Mouse (Mus musculus): ENCODE results near the gene Spata5. TPM values are rescaled to one million over a fixed set of nuclear protein-coding genes. Genes with fewer than 3 reads are reported as not detected.

The Spata5 gene
- total and polyA plus RNA-seq, 3 experiments, result 33.5 to 67.6 TPM; not detected in 1

- TF ChIP-seq MAFK (IDR thresholded peaks at IDR 0.05; ENCODE audit: borderline replicate concordance, low read depth, low read length), result no peak
- no peak for TF ChIP-seq MYB (IDR thresholded peaks at IDR 0.05; ENCODE audit: low read depth, low read length)
- peak; percentile 78 for TF ChIP-seq SIN3A (IDR thresholded peaks at IDR 0.05; ENCODE audit: low read length)
- TF ChIP-seq GATA1 (IDR thresholded peaks at IDR 0.05; ENCODE audit: low read depth, low read length), result peak; percentile 70
- no peak for TF ChIP-seq ETS1 (IDR thresholded peaks at IDR 0.05; ENCODE audit: low read depth, low read length)
- no peak for TF ChIP-seq JUND (IDR thresholded peaks at IDR 0.05; ENCODE audit: low read depth, low read length)
- no peak for TF ChIP-seq MYC (IDR thresholded peaks at IDR 0.05; ENCODE audit: low read depth, low read length)
- TF ChIP-seq TBP (IDR thresholded peaks at IDR 0.05; ENCODE audit: low read depth, low read length), result no peak
- TF ChIP-seq E2F4 (IDR thresholded peaks at IDR 0.05; ENCODE audit: borderline replicate concordance, low read depth, low read length), result 0 out of 2 replicates have a peak, but pooled peaks have one; percentile 35
- TF ChIP-seq MXI1 (IDR thresholded peaks at IDR 0.05; ENCODE audit: low read depth, low read length), result no peak
- no peak for TF ChIP-seq MAZ (IDR thresholded peaks at IDR 0.05; ENCODE audit: low read depth, low read length)
- no peak for TF ChIP-seq CTCF (IDR thresholded peaks at IDR 0.05 in 2 of 3, conservative IDR thresholded peaks at IDR 0.05 in 1 of 3; ENCODE audit: control insufficient read depth in 1 of 3, insufficient read depth in 1 of 3, low read depth in 2 of 3, low read length in 3 of 3, poor library complexity in 1 of 3, severe bottlenecking in 1 of 3)
- TF ChIP-seq RAD21 (IDR thresholded peaks at IDR 0.05; ENCODE audit: low read depth, low read length), result no peak
- TF ChIP-seq ELF1 (IDR thresholded peaks at IDR 0.05; ENCODE audit: low read depth, low read length), result no peak
- no peak for TF ChIP-seq POLR2AphosphoS2 (IDR thresholded peaks at IDR 0.05; ENCODE audit: low read length)
These were observed 1.5 kb downstream of the Spata5 start (continued) for GRCm38 (mm10) chr3:37421179-37421578.

GRCm38 (mm10) chr3:37426069-37426468, 6.4 kb downstream of the Spata5 start:
- no peaks in the 10 kb centered on the region for H3K27me3 ChIP-seq (ENCODE audit: control insufficient read depth in 1 of 2, insufficient read depth in 2 of 2, low read length in 2 of 2)
- no peak overlapping the region for H3K9ac ChIP-seq (ENCODE audit: control insufficient read depth, low read depth, low read length, poor library complexity, severe bottlenecking)
- H3K4me1 ChIP-seq (ENCODE audit: control insufficient read depth in 1 of 2, insufficient read depth in 2 of 2, low read length in 2 of 2), result peaks cover 2% of the 10 kb centered on the region in 2 experiments; a peak in 2 of 4 replicates
- DNase-seq (ENCODE audit: low read depth, low spot score), result no peak
- TF ChIP-seq ELF1 (IDR thresholded peaks at IDR 0.05; ENCODE audit: low read depth, low read length) (no peak), TBP (IDR thresholded peaks at IDR 0.05; ENCODE audit: low read depth, low read length) (no peak), E2F4 (IDR thresholded peaks at IDR 0.05; ENCODE audit: borderline replicate concordance, low read depth, low read length) (no peak), GABPA (IDR thresholded peaks at IDR 0.05; ENCODE audit: low read depth, low read length) (no peak), ZKSCAN1 (IDR thresholded peaks at IDR 0.05; ENCODE audit: low read depth, low read length) (no peak), ETS1 (IDR thresholded peaks at IDR 0.05; ENCODE audit: low read depth, low read length) (no peak), POLR2A (IDR thresholded peaks at IDR 0.05; ENCODE audit: control insufficient read depth in 1 of 2, insufficient read depth in 1 of 2, low read depth in 1 of 2, low read length in 2 of 2, poor library complexity in 1 of 2) (no peak), GATA1 (IDR thresholded peaks at IDR 0.05; ENCODE audit: low read depth, low read length) (no peak), HCFC1 (IDR thresholded peaks at IDR 0.05; ENCODE audit: low read depth, low read length) (no peak), MEF2A (IDR thresholded peaks at IDR 0.05; ENCODE audit: extremely low read depth, insufficient replicate concordance, low read depth, low read length, poor library complexity, severe bottlenecking) (no peak)
- H3K36me3 ChIP-seq (ENCODE audit: control insufficient read depth in 1 of 2, insufficient read depth in 2 of 2, low read length in 2 of 2), result peaks cover 15 to 42% of the 10 kb centered on the region in 2 experiments
- H3K4me3 ChIP-seq (ENCODE audit: control insufficient read depth in 1 of 2, insufficient read depth in 1 of 2, low read depth in 2 of 2, low read length in 2 of 2), result no peak overlapping the region
- peaks cover 29% of the 10 kb centered on the region for H3K79me2 ChIP-seq (ENCODE audit: control insufficient read depth, insufficient read depth, low read length, poor library complexity)
- no peaks in the 10 kb centered on the region for H3K9me3 ChIP-seq (replicated peaks; ENCODE audit: insufficient read depth, low read length)
- H3K27ac ChIP-seq (ENCODE audit: control insufficient read depth, low read depth, low read length), result no peak overlapping the region

Measured in MEL (cell line).